Mouse (Mus musculus): ENCODE measurements at regions not wholly inside any gene's neighbourhood (a gene's known extent, or its start where the extent isn't known, plus 50 kb on each side); places are given as distances from the start of the nearest gene placed in this dataset.

- Histone ChIP-seq H3K4me3 (no peak overlapping the region), H3K27ac (no peak overlapping the region)
- no peak for DNase-seq
- intact Hi-C loops (cut with DNase I), result no loop called here
- TF ChIP-seq CTCF (IDR thresholded peaks at IDR 0.05), result no peak
These were observed 108.4 kb upstream of the Twist2 start for GRCm38 (mm10) chr1:91692709-91693460.

- Histone ChIP-seq H3K27ac (peak overlapping the region; percentile 16; the same call in 1 of the 2 replicates), H3K4me3 (no peak overlapping the region)
- TF ChIP-seq CTCF (IDR thresholded peaks at IDR 0.05), result no peak
- intact Hi-C loops (cut with DNase I), result no loop called here
- no peak for DNase-seq
These were observed 104.2 kb upstream of the Twist2 start for GRCm38 (mm10) chr1:91697053-91697452.

- no peak for DNase-seq
- intact Hi-C loops (cut with DNase I), result no loop called here
- no peak overlapping the region for H3K4me3 ChIP-seq
- TF ChIP-seq CTCF (IDR thresholded peaks at IDR 0.05), result no peak
- no peak overlapping the region for H3K27ac ChIP-seq
These were observed 99.8 kb upstream of the Twist2 start for GRCm38 (mm10) chr1:91701475-91701874.

- no peak for TF ChIP-seq CTCF (IDR thresholded peaks at IDR 0.05)
- Histone ChIP-seq H3K27ac (no peak overlapping the region), H3K4me3 (no peak overlapping the region)
- DNase-seq, result no peak
- intact Hi-C loops (cut with DNase I), result no loop called here
These were observed 99.2 kb upstream of the Twist2 start for GRCm38 (mm10) chr1:91702021-91702420.

- no peak for TF ChIP-seq CTCF (IDR thresholded peaks at IDR 0.05)
- intact Hi-C loops (cut with DNase I), result no loop called here
- no peak overlapping the region for H3K27ac ChIP-seq
- DNase-seq, result no peak
- H3K4me3 ChIP-seq, result no peak overlapping the region
These were observed 98.5 kb upstream of the Twist2 start for GRCm38 (mm10) chr1:91702737-91703136.

- TF ChIP-seq CTCF (IDR thresholded peaks at IDR 0.05), result no peak
These were observed 95.8 kb upstream of the Twist2 start for GRCm38 (mm10) chr1:91705451-91705850.

GRCm38 (mm10) chr1:91708550-91709243, 92.6 kb upstream of the Twist2 start:
- TF ChIP-seq CTCF (IDR thresholded peaks at IDR 0.05), result no peak
- peak; percentile 31 for DNase-seq
- H3K27ac ChIP-seq, result no peak overlapping the region

More at GRCm38 (mm10) chr1:91705451-91705850, 95.8 kb upstream of the Twist2 start:
- no peak overlapping the region for H3K27ac ChIP-seq
- intact Hi-C loops (cut with DNase I), result no loop called here
- no peak overlapping the region for H3K4me3 ChIP-seq
- peak; percentile 48 for DNase-seq

GRCm38 (mm10) chr1:91709244-91709600, 92.0 kb upstream of the Twist2 start:
- no peak overlapping the region for H3K27ac ChIP-seq
- TF ChIP-seq CTCF (IDR thresholded peaks at IDR 0.05), result no peak
- no peak for DNase-seq
- intact Hi-C loops (cut with DNase I), result no loop called here
- H3K4me3 ChIP-seq, result no peak overlapping the region

More at GRCm38 (mm10) chr1:91708550-91709243, 92.6 kb upstream of the Twist2 start:
- H3K4me3 ChIP-seq, result no peak overlapping the region
- intact Hi-C loops (cut with DNase I), result no loop called here

- Histone ChIP-seq H3K4me3 (no peak overlapping the region), H3K27ac (no peak overlapping the region)
- DNase-seq, result no peak
- intact Hi-C loops (cut with DNase I), result no loop called here
- no peak for TF ChIP-seq CTCF (IDR thresholded peaks at IDR 0.05)
These were observed 88.1 kb upstream of the Twist2 start for GRCm38 (mm10) chr1:91713131-91713530.

- no peak for DNase-seq
- TF ChIP-seq CTCF (IDR thresholded peaks at IDR 0.05), result no peak
- Histone ChIP-seq H3K4me3 (no peak overlapping the region), H3K27ac (no peak overlapping the region)
- intact Hi-C loops (cut with DNase I), result no loop called here
These were observed 87.0 kb upstream of the Twist2 start for GRCm38 (mm10) chr1:91714266-91714665.

GRCm38 (mm10) chr1:91715341-91715740, 85.9 kb upstream of the Twist2 start:
- intact Hi-C loops (cut with DNase I), result no loop called here
- DNase-seq, result no peak
- Histone ChIP-seq H3K27ac (no peak overlapping the region), H3K4me3 (no peak overlapping the region)
- no peak for TF ChIP-seq CTCF (IDR thresholded peaks at IDR 0.05)

- no peak for DNase-seq
- TF ChIP-seq CTCF (IDR thresholded peaks at IDR 0.05), result no peak
- Histone ChIP-seq H3K27ac (no peak overlapping the region), H3K4me3 (no peak overlapping the region)
- intact Hi-C loops (cut with DNase I), result no loop called here
These were observed 85.5 kb upstream of the Twist2 start for GRCm38 (mm10) chr1:91715791-91716190.

GRCm38 (mm10) chr1:91716836-91717235, 84.4 kb upstream of the Twist2 start:
- H3K4me3 ChIP-seq, result no peak overlapping the region
- TF ChIP-seq CTCF (IDR thresholded peaks at IDR 0.05), result no peak
- DNase-seq, result no peak
- no peak overlapping the region for H3K27ac ChIP-seq
- intact Hi-C loops (cut with DNase I), result no loop called here

- TF ChIP-seq CTCF (IDR thresholded peaks at IDR 0.05), result no peak
- no peak overlapping the region for H3K27ac ChIP-seq
- intact Hi-C loops (cut with DNase I), result no loop called here
- DNase-seq, result no peak
- H3K4me3 ChIP-seq, result no peak overlapping the region
These were observed 83.3 kb upstream of the Twist2 start for GRCm38 (mm10) chr1:91717961-91718360.

Measured in gastrocnemius, adult 2 months (tissue).